Comparison of ENCODE assay signal across 8 mouse cellular contexts in genomic region chr1:180641518-180642227, GRCm38 (mm10). TPM values are rescaled to one million over a fixed set of nuclear protein-coding genes. Genes with fewer than 3 reads are reported as not detected.
DNase-seq lines count a peak whose midpoint lies in the region; ATAC-seq lines count a peak whose summit lies in the region.

No protein-coding gene starts in this region.

- H3K9me3 ChIP-seq in liver, embryonic 11.5 days (ENCODE audit: control insufficient read depth, low read length) = no peaks in the 10 kb centered on the region
- H3K9me3 ChIP-seq in neural tube, embryonic 11.5 days (ENCODE audit: control insufficient read depth, low read length) = no peaks in the 10 kb centered on the region

- peak; percentile 42 for DNase-seq in embryo, embryonic 10 days (ENCODE audit: low spot score)
- no peak for DNase-seq in embryo, embryonic 9.5 days (ENCODE audit: extremely low spot score)
- peak; percentile 38 for DNase-seq in CD4-positive, CD25-positive, alpha-beta regulatory T cell, adult 2 months (ENCODE audit: low read depth, low spot score)
- DNase-seq in heart, postnatal 4 days = peak; percentile 31
- DNase-seq in liver, embryonic 11.5 days (ENCODE audit: low spot score) = no peak
- DNase-seq in neural tube, embryonic 11.5 days (ENCODE audit: low spot score) = peak; percentile 62
- DNase-seq in thymus, postnatal 0 days (ENCODE audit: low spot score) = no peak

- peak; percentile 36; the same call in 1 of the 2 replicates for ATAC-seq in common myeloid progenitor, adult 5-6 weeks (replicated peaks; ENCODE audit: low read depth, poor library complexity, severe bottlenecking)
- peak; percentile 48 for ATAC-seq in liver, embryonic 11.5 days (replicated peaks; ENCODE audit: low FRiP score)
- ATAC-seq in neural tube, embryonic 11.5 days (ENCODE audit: insufficient read depth, low FRiP score, low TSS enrichment) = peak; percentile 56

- peak overlapping the region; percentile 99 for H3K9ac ChIP-seq in liver, embryonic 11.5 days (ENCODE audit: low read depth, low read length)
- H3K9ac ChIP-seq in neural tube, embryonic 11.5 days (ENCODE audit: low read length) = peak overlapping the region; percentile 99

- WGBS in liver, embryonic 11.5 days = 2% methylated on average over 50 of the region's 50 CpGs
- 5% methylated on average over 37 of the region's 50 CpGs for WGBS in neural tube, embryonic 11.5 days

- H3K27ac ChIP-seq in liver, embryonic 11.5 days (ENCODE audit: low read depth, low read length) = peak overlapping the region; percentile 94
- peak overlapping the region; percentile 93 for H3K27ac ChIP-seq in neural tube, embryonic 11.5 days (ENCODE audit: low read depth, low read length)

- H3K4me1 ChIP-seq in liver, embryonic 11.5 days (replicated peaks; ENCODE audit: control insufficient read depth, insufficient read depth, low read length) = peaks cover 21% of the 10 kb centered on the region
- peaks cover 12% of the 10 kb centered on the region for H3K4me1 ChIP-seq in neural tube, embryonic 11.5 days (ENCODE audit: control insufficient read depth, insufficient read depth, low read length)

- no peaks in the 10 kb centered on the region for H3K27me3 ChIP-seq in liver, embryonic 11.5 days (replicated peaks; ENCODE audit: control insufficient read depth, insufficient read depth, low read length)
- no peaks in the 10 kb centered on the region for H3K27me3 ChIP-seq in neural tube, embryonic 11.5 days (ENCODE audit: control insufficient read depth, insufficient read depth, low read length)

- H3K4me2 ChIP-seq in liver, embryonic 11.5 days = peak overlapping the region; percentile 84
- peak overlapping the region; percentile 88 for H3K4me2 ChIP-seq in neural tube, embryonic 11.5 days (ENCODE audit: low read depth)

- H3K4me3 ChIP-seq in liver, embryonic 11.5 days (ENCODE audit: low read depth, low read length) = peak overlapping the region; percentile 94
- H3K4me3 ChIP-seq in neural tube, embryonic 11.5 days (ENCODE audit: low read depth, low read length) = peak overlapping the region; percentile 98

- H3K36me3 ChIP-seq in liver, embryonic 11.5 days (ENCODE audit: control insufficient read depth, insufficient read depth, low read length) = no peaks in the 10 kb centered on the region
- peaks cover 2% of the 10 kb centered on the region; the same call in 1 of the 2 replicates for H3K36me3 ChIP-seq in neural tube, embryonic 11.5 days (ENCODE audit: control insufficient read depth, insufficient read depth, low read length)

RNA-seq across cellular contexts. Expression of gene Lin9, which starts 0.7 kb away (rescaled TPM):
- 38.8 and 54.7 TPM in 2 replicates for total RNA-seq in common myeloid progenitor, adult 5-6 weeks (2017)
- 10 to 100 TPM; 11.3 to 12.0 TPM for total RNA-seq in heart, postnatal 4 days (2021)
- polyA plus RNA-seq in liver, embryonic 11.5 days (2014; fragmentation: Nextera tagmentation; extraction: Ambion mirVana) = 21.3 and 22.2 TPM in 2 replicates
- polyA plus RNA-seq in neural tube, embryonic 11.5 days (2014; fragmentation: Nextera tagmentation; extraction: Ambion mirVana) = 21.3 and 22.2 TPM in 2 replicates
- 22.6 and 22.9 TPM in 2 replicates for polyA plus RNA-seq in thymus, postnatal 0 days (2015; fragmentation: Nextera tagmentation; extraction: Ambion mirVana)

RNA-seq across cellular contexts. Expression of gene Mixl1, which starts 55.2 kb away (rescaled TPM):
- total RNA-seq in common myeloid progenitor, adult 5-6 weeks (2017) = not detected in 2 replicates
- not detected for total RNA-seq in heart, postnatal 4 days (2021)
- polyA plus RNA-seq in liver, embryonic 11.5 days (2014; fragmentation: Nextera tagmentation; extraction: Ambion mirVana) = 1.8 and 2.0 TPM in 2 replicates
- 0.09 and 0.27 TPM in 2 replicates for polyA plus RNA-seq in neural tube, embryonic 11.5 days (2014; fragmentation: Nextera tagmentation; extraction: Ambion mirVana)
- polyA plus RNA-seq in thymus, postnatal 0 days (2015; fragmentation: Nextera tagmentation; extraction: Ambion mirVana) = 0.54 and 0.55 TPM in 2 replicates

Comparison
In these comparisons a context has a peak if more than half of its experiments do, and no peak if none do; other contexts are left out.
1. DNase-seq: peak in embryo, embryonic 10 days (single experiment), CD4-positive, CD25-positive, alpha-beta regulatory T cell, adult 2 months (single experiment), heart, postnatal 4 days (single experiment) and neural tube, embryonic 11.5 days (single experiment); none in embryo, embryonic 9.5 days (single experiment), liver, embryonic 11.5 days (single experiment) and thymus, postnatal 0 days (single experiment).
2. Peak in every context shown above with its lines, with median percentiles within 50 percentile points of each other: ATAC-seq.